Mouse (Mus musculus) gastrocnemius, adult 8-10 months (tissue): ENCODE results near the gene Ccnq. TPM values are rescaled to one million over a fixed set of nuclear protein-coding genes. Genes with fewer than 3 reads are reported as not detected.
"Not testable (repeated sequence)": the region's sequence is repeated elsewhere in the genome, so short reads cannot be mapped to it uniquely, and the experiment has no call there.

Experiments
- DNase-seq, 2 experiments: peaks; one replicate each; pipeline ENCODE4 v3.0.0; 2022; ENCODE audit warnings: low spot score in 2 of 2
- total RNA-seq, 4 experiments: library from RNA; stranded (reverse); gene quantifications; 2 replicates each; pipeline ENCODE4 v1.2.4; 2022

The Ccnq gene
- total RNA-seq, 4 experiments from 2014 or later: 12.1 to 13.7 (median 13.1) TPM

DNA sequence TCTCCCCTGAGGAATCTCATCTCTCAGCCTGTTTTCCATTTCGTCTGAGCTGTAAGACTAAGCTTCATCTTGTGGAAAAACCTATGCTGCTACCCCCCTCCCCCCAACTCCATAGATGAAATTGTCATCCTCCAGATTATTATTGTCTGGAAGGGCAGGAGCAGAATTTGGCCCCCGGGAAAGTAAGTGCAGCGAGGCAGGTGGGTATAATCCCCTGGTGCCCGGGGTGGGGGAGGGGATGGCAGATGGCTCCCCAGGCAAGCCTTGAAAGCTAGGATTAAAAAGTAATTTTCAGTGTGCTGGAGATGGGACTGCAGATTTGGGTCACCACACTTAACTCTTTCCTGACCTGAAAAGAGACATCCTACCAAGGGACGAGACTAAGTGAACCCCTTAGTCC lies 10.7 kb upstream of the Ccnq start:
- DNase-seq: no peak

DNA sequence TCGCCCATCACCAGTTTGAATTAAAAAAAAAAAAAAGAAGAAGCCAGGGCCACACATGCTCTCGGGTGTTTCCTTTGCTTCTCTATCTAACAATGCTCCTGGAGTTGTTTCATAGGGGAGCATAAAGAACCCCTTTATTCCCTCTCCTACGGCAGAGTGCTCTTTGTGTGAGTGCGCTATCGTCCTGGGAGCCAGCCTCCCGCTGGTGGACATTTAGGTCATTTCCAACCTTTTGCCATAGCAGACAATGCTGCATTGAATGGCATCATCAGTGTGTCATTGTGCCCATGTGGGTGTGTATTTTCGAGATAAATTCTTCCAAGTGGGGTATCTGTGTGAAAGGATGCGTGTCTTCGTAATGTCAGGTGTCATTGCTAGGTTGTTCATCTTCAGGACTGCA lies 9.6 kb upstream of the Ccnq start:
- no peak for DNase-seq

DNA sequence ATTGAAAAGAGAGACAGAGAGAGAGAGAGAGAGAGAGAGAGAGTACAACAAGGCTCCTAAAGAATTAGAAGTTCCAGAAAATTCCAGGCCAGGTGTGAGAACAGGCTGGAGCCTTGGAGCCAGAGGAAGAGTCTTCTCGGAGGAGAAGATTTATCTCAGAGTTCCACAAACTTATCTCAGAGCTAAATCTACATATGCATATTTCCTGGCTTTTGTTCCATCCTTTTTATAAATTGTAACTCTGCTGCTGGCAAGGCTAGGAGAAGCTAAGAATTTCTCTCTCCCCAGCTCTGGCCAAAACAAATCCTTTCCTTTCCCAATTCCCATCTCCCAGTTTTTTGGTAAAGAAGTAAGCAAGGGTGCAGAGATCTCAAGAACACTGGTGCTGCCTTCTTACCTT lies 3.8 kb upstream of the Ccnq start:
- DNase-seq: no peak

DNA sequence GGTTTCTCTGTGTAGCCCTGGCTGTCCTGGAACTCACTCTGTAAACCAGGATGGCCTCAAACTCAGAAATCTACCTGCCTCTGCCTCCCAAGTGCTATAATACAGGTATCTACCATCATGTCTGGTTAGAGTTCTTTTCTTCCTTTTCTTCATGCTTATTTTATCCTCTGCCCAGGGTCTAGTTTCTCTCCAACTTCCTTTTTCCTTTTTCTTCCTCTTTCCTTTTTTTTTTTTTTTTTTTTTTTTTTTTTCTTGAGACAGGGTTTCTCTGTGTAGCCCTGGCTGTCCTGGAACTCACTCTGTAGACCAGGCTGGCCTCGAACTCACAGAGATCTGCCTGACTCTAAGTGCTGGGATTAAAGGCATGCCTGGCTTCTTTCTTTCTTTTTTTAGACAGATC lies 2.6 kb upstream of the Ccnq start:
- DNase-seq: not testable (repeated sequence)

- DNase-seq: no peak
Measured at GRCm38 (mm10) chr11:78753183-78753582, 1.7 kb upstream of the Ccnq start.

GRCm38 (mm10) chr11:78751843-78752203 lies 294 bp upstream of the Ccnq start:
- DNase-seq: no peak

DNA sequence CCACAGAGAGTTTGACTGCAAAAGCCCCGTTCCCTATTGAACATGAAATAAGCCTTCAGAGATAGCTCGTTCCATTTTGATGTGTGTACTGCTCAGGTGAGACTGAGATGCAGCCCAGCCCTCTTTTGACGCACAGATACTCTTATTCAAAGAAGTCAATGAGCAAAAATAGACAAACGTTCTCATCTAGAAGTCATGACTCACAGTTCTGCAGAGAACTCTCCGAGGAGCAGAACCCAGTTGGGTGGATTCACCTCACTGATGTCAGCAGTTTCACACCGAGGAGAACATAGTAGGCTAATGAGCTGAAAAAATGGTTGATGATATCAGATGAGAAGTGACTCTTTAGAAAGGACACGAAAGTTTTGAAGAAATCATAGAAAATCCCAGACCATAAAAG lies 5.3 kb downstream of the Ccnq start:
- DNase-seq: no peak

DNA sequence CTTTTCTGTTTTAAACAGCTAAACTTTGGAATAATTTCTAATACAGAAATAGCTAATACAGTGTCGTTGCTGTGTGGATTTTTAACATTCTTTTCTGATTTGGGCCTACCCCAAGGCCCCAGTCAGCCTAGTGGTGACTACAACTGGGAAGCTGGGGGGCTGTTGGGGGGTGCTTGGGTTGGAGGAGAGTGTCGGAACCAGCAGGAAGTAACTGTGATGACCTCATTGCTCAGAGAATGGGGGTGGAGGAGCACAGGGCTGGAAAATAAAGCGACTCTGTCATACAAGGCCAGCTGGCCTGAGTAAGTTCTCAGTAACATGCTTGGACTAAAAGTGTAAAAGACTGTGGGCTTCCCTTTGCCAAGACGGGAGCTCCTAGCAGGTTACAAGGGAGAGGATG lies 6.1 kb downstream of the Ccnq start:
- no peak for DNase-seq

DNA sequence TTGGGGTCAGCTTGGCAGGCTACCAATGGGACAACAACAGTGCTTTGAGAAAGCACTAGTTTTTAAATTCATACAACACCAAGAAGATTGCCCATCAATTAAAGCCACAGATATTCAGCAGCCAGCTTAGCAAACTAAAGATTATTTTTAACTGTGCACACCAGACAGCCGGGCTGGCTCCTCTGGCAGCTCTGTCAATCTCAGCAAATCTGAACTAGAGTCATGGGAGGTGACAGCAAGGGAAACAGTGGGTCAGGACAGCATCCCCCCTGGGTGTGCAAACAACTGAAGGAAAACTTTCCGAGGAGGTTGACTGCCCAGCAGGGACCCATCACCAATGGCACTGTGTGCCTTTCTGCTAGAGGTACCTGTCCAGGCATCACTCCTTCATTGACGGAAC lies 9.1 kb downstream of the Ccnq start:
- DNase-seq: no peak

GRCm38 (mm10) chr11:78741958-78742357 lies 9.6 kb downstream of the Ccnq start:
- no peak for DNase-seq

DNA sequence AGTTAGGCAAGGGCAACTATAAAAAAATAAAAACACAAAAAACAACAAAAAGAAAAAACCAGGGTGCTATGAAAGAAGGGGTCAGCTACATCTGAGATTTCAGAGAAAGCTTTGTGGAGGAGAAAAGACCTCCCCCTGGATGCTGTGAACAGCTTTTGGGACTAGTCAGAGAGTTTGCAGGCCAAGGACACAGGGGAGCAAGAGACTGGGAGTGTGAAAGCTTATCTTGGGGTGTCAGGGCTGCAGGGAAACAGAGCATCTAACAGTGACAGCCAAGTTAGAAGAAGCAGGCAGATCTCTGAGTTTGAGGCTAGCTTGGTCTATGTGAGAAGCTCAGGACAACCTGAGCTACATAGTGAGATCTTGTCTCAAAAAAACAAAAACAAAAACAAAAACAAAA lies 12.2 kb downstream of the Ccnq start:
- DNase-seq: no peak

- DNase-seq: no peak
Measured at GRCm38 (mm10) chr11:78736877-78737408, 14.6 kb downstream of the Ccnq start.

- no peak for DNase-seq
Measured at GRCm38 (mm10) chr11:78735168-78735567, 16.4 kb downstream of the Ccnq start.

DNA sequence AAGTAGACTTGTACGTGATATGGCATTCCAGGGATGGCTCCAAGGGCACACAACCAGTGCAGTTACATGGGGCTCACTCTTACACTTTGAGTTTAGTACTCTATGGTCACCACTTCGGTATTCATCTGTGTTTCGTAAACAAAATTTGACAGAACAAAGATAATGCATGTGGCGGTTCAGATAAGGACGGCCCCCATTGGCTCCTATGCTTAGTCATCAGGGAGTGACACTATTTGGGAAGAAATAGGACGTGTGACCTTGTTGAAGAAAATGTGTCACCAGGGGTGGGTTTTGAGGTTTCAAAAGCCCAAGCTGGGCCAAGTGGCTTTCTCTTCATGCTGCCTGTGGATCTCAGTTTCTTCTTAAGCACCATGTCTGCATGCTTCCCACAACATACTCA lies 18.9 kb downstream of the Ccnq start:
- DNase-seq: no peak

GRCm38 (mm10) chr11:78730902-78731301 lies 20.6 kb downstream of the Ccnq start:
- DNase-seq: no peak

- DNase-seq: no peak
Measured at GRCm38 (mm10) chr11:78728041-78728440, 23.5 kb downstream of the Ccnq start.

DNA sequence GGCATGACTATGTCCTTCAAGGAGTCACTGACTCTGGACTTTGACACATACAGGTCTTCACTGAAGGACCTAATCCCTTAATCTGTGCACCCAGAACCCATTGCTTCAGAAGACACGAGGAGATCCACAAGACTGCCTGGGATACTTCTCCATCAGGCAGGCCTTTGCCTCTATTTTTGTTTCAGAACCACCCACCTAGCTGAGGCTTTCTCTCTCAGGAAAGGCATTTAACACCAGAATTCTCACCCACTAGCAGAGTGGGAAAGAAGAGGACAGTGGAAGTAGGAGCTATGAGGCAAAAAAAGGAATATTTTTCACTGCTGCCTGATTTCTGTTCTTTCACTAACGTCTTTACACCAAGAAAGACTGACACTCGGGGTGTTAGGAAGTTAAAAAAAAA lies 25.2 kb downstream of the Ccnq start:
- no peak for DNase-seq

DNA sequence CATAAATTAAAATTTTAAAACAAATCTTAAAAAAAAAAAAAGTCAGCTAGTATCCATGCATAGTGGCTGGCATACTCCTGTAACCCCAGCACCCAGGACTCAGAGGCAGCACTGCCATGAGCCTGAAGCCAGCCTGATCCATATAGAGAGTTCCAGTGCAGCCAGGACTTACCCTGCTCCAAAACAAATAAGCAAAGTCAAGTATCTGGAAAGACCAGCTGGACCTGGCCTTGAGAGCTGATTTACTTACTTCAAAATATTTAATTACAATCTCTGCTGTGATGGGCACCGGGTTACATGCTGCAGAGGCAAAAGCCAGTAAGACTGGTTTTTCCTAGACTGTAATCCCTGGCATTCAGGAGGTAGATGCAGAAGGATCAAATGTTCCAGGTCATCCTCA lies 26.7 kb downstream of the Ccnq start:
- no peak for DNase-seq

- no peak for DNase-seq
Measured at GRCm38 (mm10) chr11:78721419-78721818, 30.1 kb downstream of the Ccnq start.

DNA sequence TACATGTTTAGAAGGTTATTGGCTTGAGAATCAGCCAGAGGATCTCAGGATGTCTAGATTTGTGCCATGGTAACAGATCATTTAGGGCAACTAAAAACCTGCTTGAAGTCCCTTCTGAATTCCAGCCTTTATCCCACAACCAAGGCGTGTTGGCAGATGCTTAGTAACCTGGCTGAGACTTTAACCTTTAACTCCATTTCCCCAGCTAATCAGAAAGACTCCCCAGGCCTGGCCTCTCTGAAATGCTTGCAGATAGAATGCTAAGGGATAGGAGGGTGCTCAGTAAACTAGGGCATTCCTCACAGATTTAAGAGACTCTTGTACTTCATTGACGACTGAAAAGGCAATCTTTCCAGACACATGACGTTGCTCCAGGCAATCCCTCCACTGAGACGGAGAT lies 33.9 kb downstream of the Ccnq start:
- no peak for DNase-seq

DNA sequence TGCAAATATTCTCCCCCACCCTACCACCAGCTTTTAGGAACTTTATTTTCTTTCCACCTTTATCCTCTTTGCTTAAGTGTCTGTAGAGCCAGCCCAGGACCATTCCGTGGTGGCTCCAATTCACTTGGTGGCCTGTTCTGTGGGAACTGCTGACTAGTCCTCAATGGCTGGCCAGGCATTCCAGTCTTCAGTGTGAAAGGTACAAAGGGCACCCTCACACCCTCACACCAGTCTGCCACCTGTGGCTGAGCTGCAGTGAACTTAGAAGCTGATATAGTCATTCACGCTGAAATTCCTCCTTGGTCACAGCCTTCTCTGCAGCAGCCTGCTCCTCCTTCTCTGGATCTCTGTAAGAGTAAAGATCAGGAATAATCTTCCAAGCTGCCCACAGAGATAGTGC lies 42.9 kb downstream of the Ccnq start:
- no peak for DNase-seq

DNA sequence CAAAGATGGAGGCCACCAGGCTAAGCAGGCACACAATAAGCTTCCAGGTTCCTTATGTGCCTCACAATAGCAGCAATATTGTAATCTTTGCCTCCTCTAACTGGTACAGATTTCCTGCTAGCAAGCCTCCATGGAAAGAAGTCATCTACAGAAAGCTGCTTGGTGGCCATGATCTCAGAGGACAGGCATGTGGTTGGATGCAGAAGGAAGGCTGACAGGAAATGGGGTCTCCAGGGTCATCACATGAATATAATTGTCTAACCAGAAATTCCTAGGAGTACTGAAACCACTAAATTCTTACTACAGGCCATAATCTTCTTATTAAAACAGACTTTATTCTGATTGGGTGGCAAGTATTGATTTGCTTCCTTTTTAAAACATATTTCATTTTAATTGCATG lies 45.5 kb downstream of the Ccnq start:
- DNase-seq: no peak

DNA sequence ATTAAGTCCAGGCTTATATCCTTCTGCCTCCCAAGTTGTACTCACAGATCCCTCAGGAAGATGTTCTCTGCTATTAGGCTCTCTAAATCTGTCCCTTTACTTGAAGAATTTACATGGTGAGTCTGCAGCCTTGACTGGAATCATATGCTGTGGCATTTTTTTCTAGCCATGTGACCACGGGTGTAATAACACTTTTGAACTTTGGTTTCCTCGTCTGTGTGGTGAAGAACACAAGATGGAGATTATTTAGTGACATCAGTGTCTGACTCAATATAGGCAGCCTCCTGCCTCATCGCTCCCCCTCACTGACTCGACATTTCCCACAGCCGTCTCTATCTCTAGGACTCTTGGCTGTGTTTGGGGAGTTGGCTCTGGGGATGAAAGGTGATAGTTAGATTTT lies 48.4 kb downstream of the Ccnq start:
- DNase-seq: no peak

- no peak for DNase-seq
Measured at GRCm38 (mm10) chr11:78702319-78702718, 49.2 kb downstream of the Ccnq start.
